Mouse (Mus musculus) cortical plate, adult 2 months (tissue): ENCODE measurements around the gene Nme6. TPM values are rescaled to one million over a fixed set of nuclear protein-coding genes. Genes with fewer than 3 reads are reported as not detected.
A peak's percentile ranks its signal among the peaks of the same experiment; 100 is the strongest.

Experiments used
- H3K27ac ChIP-seq: fragments of 200-500 bp; 2 replicates; pipeline ENCODE4 v1.5.1; 2012; ENCODE audit warnings: low read length, control low read depth, inconsistent platforms; ENCODE audit not compliant: insufficient read depth
- H3K4me1 ChIP-seq: fragments of 200-500 bp; 2 replicates; pipeline ENCODE4 v1.6.1; 2011; ENCODE audit warnings: low read length; ENCODE audit not compliant: control insufficient read depth, insufficient read depth
- H3K4me3 ChIP-seq: fragments of 200-500 bp; 2 replicates; pipeline ENCODE4 v1.5.1; 2011; ENCODE audit warnings: mild to moderate bottlenecking, low read length, control low read depth; ENCODE audit not compliant: insufficient read depth
- CTCF ChIP-seq: fragments of 200-500 bp; IDR thresholded peaks from 2 replicates; pipeline ENCODE4 v1.5.1; 2011; ENCODE audit warnings: mild to moderate bottlenecking, control low read depth, low read length; ENCODE audit not compliant: insufficient read depth; ENCODE audit errors: extremely low read depth
- POLR2A ChIP-seq: fragments of 200-500 bp; IDR thresholded peaks from 2 replicates; pipeline ENCODE4 v1.6.1; 2011; ENCODE audit warnings: mild to moderate bottlenecking, low read length, control low read depth; ENCODE audit not compliant: insufficient read depth; ENCODE audit errors: extremely low read depth
- polyA plus RNA-seq: library from polyadenylated mRNA; depleted of rRNA; stranded (reverse); fragments of >200 nt; gene quantifications from 2 replicates; pipeline ENCODE4 v1.2.3, GENCODE M21; 2012

The Nme6 gene
- polyA plus RNA-seq, 1 experiment: 14.9 TPM

DNA sequence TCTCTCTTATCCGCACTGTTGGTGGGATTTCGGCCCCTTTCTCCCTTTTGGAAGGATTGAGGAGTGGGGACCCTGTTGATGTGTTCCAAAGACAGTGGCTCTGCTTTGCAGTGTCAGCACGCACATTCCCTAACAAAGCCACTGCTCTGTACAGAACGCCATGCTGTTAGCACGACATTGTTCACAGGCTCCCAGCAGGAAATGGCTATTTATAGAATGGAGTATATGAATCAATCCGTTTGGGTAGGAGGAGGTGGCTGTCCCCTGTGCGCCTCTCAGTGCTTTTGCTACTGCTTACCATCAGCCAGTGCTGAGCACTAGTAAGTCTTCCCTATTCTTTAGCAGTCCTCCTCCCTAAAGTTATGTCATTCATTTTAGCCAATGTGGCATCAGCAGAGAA lies 19.1 kb upstream of the Nme6 start:
- TF ChIP-seq CTCF (no peak), POLR2A (no peak)
- H3K27ac ChIP-seq: no peak overlapping the region

DNA sequence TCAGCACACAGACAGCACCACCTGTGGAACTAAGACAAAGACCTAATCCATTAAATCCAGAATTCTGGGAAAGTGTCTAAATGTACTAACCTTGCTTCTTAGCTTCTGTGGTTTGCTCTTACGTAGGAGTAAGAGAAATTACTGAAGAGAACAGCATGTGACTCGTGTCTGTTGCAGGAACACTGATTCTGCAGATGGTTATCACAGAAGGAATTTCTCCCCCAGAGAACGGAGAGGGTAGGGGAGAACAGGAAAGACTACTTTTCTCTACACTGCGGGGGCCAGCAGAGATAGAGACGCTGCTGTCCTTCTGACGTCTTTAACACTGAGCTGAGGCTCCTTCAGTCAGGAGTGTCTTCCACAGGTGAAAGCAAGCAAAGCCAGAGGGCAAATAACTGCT lies 16.2 kb upstream of the Nme6 start:
- H3K27ac ChIP-seq: no peak overlapping the region
- H3K4me3 ChIP-seq: no peak overlapping the region
- H3K4me1 ChIP-seq: peaks cover 1% of the 10 kb centered on the region; the same call in 1 of the 2 replicates
- TF ChIP-seq CTCF (no peak), POLR2A (no peak)

More for the DNA sequence above, 19.1 kb upstream of the Nme6 start:
- Histone ChIP-seq H3K4me3 (no peak overlapping the region), H3K4me1 (peaks cover 1% of the 10 kb centered on the region; the same call in 1 of the 2 replicates)

DNA sequence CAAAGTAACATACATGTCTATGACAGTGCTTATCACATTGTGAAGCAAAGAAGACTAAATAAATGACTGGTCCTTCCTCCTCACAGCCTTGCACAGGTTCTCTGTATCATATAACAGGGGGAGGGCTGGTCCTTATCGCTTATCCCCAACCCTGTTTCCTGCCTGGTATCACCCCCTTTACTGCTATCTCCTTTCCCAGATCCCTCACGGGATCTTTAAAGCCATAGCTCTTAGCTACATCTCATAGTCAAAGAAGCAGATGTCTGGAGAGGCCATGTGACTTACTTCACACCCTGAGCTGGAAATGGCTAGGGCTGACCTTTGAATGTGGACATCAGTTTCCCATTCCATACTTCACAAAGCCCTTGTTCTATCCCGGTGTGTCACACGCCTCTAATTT lies 6.8 kb upstream of the Nme6 start:
- no peaks in the 10 kb centered on the region for H3K4me1 ChIP-seq
- no peak overlapping the region for H3K27ac ChIP-seq
- no peak overlapping the region for H3K4me3 ChIP-seq
- no peak for TF ChIP-seq CTCF

DNA sequence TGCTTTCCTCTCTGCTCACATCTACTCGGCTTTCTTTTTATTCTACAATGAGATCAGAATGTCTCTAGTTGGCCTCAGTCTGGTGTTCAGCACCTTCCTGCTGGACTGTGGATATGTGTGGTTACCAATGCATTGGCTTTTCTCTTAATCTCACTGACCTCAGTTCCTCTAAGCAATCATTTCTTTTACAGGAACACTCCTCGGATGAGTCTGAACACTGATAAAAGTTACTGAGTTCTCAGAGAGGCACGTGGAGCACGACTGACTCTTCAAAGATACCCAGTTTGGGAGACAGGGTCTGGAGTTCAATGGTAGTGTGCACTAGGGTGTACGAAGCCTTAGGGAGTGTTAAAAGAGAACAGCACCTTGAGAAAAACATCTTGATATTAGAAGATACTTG lies 6.4 kb upstream of the Nme6 start:
- Histone ChIP-seq H3K27ac (no peak overlapping the region), H3K4me3 (no peak overlapping the region), H3K4me1 (no peaks in the 10 kb centered on the region)
- no peak for TF ChIP-seq POLR2A
- no peak for TF ChIP-seq CTCF

DNA sequence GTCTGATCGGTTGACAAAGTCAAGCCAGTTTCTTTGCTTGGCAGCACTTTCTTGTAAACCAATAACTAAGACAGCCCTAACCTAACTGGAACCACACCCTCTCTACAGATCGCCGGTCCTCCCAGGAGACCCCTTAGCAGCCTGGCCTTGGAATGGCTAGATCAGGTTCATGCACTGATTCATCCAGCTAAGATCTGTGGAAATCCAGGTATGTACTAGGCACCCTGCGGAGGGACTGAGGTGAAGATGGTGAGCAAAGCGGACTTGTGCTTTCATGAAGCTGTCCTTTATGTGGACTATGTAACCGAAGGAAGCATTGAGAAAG lies 501 bp downstream of the Nme6 start:
- H3K27ac ChIP-seq: no peak overlapping the region
- 0 out of 2 replicates have a peak, but pooled peaks cover 2% of the 10 kb centered on the region for H3K4me1 ChIP-seq
- peak overlapping the region; percentile 62 for H3K4me3 ChIP-seq
- no peak for TF ChIP-seq CTCF
- no peak for TF ChIP-seq POLR2A

DNA sequence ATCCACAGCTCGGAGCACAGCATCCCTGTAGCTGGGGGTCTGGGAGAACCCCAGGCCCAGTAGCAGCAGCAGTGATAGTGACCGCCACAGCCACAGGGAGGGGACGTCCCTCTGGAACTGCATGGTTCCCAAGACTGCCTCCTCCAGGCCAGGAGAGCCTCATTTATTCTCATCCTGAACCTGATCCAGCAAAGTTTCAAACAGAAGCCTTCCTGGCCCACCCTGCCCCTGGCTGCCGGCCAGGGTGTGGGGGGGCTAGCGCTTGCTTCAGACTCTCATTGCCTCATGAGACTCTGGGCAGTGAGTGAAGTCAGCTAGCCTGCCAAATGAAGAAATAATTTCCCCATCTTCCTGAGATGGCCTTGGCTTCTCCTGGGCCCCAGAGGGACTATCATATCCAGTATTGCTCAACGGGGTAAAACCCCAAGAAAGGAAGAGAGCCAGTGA lies 16.8 kb downstream of the Nme6 start, which contains the start of gene Camp:
Gene Camp (minus strand): TSS at position 306 of the 447 bp plus-strand sequence.
- Histone ChIP-seq H3K4me3 (no peak within 1 kb of the TSS), H3K27ac (no peak within 1 kb of the TSS), H3K4me1 (no peaks in the 10 kb centered on the region)
- no peak for TF ChIP-seq POLR2A
- no peak for TF ChIP-seq CTCF

DNA sequence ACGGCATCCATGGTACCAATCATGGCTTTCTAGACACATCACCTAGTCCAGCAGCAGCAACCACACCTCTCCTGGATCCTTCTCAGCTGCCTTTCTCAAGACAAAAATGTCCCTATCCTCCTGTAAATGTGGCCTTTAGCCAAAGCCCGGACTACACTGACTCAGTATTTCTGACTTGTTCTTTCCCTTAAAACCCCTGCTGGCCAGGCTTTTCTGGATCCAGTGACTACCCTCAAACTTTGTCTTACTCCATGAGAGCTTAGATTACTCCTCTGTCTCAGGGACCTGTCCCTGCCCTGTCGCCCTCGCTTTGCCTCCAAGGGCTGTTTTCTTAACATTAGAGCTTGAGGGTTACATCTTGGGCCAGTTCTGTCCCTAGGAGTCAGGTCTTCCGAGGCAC lies 17.6 kb downstream of the Nme6 start:
- Histone ChIP-seq H3K4me1 (no peaks in the 10 kb centered on the region), H3K4me3 (no peak overlapping the region), H3K27ac (no peak overlapping the region)
- TF ChIP-seq CTCF (no peak), POLR2A (no peak)

DNA sequence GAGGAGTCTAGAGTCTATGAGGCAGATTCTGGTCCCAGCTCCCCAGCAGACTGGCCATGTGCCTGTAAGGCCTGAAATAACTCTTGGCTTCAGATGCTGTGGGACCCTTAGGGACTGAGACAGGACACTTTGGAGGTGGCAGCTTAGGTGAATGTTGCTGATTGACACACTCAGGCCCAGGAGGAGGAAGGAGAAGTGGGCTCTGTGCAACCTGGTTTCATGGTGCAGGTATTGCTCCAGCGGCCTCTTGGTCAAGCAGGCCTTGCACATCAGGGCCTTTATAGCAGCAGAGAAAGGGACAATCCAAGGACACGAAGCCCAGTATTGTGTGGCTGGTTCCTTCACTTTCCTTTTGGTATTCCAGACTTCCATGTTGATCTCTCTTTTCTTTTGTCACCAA lies 21.8 kb downstream of the Nme6 start:
- TF ChIP-seq CTCF (no peak), POLR2A (no peak)
- no peak overlapping the region for H3K4me3 ChIP-seq
- no peak overlapping the region for H3K27ac ChIP-seq
- no peaks in the 10 kb centered on the region for H3K4me1 ChIP-seq

DNA sequence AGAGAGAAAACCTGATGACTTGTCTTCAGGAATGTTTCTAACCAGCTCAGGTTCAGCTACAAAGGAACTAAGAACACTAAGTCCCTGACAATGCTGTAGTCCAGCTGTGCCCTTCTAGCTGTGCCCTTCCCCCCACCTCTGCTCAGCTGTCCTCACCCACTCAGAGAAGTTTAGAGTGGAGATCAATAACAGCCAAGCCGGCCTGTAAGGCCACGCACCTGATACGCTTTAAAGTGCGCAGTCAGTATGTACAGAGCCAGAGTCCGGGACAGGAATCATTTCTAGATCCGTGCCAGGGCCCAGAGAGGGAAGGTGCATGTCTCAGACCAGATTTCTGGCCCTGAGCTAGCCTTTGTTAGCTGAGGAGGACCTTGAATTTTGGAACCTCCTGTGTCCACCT lies 23.4 kb downstream of the Nme6 start:
- Histone ChIP-seq H3K4me1 (no peaks in the 10 kb centered on the region), H3K27ac (no peak overlapping the region), H3K4me3 (no peak overlapping the region)
- TF ChIP-seq POLR2A (no peak), CTCF (no peak)

DNA sequence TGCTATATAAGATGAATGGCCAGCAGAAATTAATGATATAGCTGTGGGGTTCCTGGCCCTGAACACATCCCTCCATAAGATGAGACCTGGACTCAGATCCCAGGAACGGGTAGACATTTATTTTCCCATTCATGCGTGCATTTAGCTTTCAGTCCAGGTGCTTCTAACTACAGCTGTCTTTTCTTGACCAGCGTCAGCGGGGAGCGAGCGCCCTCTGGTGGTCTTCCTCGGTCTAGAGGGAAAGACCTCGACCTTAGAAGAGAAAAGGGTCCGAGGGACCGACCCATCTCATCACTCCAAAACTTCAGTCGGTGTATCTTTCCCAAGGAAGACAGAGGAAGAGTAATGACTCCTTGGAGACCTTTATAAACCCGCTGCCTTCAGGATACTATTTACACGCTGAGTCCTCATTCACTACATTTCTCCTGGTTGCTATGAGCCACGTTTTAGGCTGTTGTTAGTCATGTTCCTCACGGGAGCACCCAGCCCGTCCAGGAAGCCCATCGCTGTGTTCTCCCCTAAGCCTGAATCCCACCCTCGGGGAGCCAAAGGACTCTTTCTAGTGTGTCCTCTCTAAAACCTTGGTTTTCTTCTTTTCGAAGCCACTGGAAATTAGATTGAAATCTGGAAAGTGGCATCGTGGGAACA lies 30.0 kb downstream of the Nme6 start:
- H3K27ac ChIP-seq: no peak overlapping the region
- TF ChIP-seq POLR2A (no peak), CTCF (peak; percentile 82)
- no peaks in the 10 kb centered on the region for H3K4me1 ChIP-seq
- no peak overlapping the region for H3K4me3 ChIP-seq
